Mouse (Mus musculus) embryo, embryonic 11 days (tissue): Measurements from ENCODE around the gene Mpg.

ENCODE experiments used
- DNase-seq: peaks from one replicate; pipeline ENCODE4 v3.0.0-alpha.2; 2015

The Mpg gene

DNA sequence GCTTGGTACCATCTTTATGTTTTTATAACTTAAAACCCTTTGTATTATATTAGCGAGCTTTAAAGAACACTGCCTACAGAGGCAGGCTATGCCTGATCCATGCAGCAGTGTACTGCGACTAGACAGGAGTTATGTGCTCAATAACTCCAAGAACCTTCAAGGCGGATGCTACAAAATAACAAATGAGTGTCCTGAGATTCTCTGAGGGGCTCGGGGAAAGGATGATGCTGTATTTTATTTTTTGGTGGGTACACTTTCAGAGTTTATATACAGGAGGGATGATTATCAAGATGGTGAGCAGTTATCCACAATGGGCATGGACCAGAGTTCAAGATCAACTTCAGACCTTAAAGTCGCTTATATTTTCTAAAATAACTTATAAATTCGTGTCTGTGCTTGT, 40.5 kb downstream of the Mpg start:
- DNase-seq = no peak

GRCm38 (mm10) chr11:32267188-32267884, 41.0 kb downstream of the Mpg start, which contains the start of gene Nprl3:
TSS of gene Nprl3 (minus strand) at chr11:32267707.
- peak; percentile 98 for DNase-seq

DNA sequence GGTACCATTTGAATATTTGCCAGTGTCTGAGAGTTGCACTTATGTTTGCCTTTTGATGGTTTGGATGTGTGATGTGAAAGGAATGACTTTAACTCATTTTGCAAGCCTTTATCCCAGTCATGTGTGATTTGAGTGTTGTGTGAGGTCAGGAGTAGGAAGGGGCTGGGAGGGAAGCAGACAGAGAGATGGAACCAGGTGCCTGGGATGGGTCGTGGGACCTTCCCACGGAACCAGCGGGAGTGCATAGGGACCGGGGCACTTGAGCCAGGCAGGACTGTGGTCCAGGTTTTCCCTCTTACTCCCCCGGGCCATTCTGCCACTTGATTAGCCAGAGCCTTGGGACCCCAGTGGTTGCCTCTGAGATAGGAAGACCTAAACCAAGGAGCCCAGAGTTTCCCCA, 41.7 kb downstream of the Mpg start:
- DNase-seq = peak; percentile 27

- DNase-seq = no peak
Observed at GRCm38 (mm10) chr11:32268952-32269351, 42.6 kb downstream of the Mpg start.

DNA sequence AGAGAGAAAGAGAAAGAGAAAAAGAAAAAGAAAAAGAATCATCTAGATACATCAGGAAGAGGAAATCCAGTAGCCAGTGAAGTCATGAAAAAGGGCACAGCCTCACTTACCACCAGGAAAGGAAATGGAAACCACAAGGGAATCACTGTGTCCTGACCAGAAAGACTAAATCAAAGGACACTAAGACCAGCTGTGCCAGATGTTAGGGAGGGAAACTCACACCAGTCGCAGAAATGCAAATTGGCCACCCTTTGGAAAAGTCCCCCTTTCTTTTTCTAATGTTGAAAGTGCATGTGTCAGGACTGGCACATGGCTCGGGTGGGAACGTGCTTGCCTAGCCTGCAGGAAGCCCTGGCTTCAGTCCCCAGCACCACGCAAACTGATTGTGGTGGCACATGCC, 44.9 kb downstream of the Mpg start:
- DNase-seq = no peak

GRCm38 (mm10) chr11:32276347-32276746, 50.0 kb downstream of the Mpg start, which contains the start of gene Hba-x:
TSS of gene Hba-x (plus strand) at chr11:32276400.
- DNase-seq = no peak

- no peak for DNase-seq
Observed at GRCm38 (mm10) chr11:32277736-32278457, 51.6 kb downstream of the Mpg start.

- no peak for DNase-seq
Observed at GRCm38 (mm10) chr11:32278458-32278957, 52.2 kb downstream of the Mpg start.

DNA sequence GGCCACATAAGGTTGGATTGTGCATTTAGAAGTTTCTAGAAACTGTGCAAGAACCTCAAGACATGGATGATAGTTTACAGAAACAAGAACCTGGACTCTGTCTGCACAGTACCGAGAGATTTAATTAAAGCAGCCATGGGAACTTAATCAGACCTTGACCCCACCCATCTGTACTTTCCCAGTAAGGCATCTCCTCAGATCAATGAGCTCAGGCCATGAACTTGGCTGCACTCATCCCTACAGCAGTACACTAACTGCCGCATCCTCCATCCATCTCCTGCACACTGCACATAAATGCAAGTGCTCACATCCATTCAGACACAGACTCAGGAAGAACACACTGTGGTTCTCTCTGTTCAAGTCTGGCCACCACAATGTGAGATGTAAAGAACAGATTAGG, 54.3 kb downstream of the Mpg start:
- no peak for DNase-seq

GRCm38 (mm10) chr11:32281416-32282144, 55.3 kb downstream of the Mpg start:
- no peak for DNase-seq
